Mouse (Mus musculus): Measurements from ENCODE around the gene Mast4. TPM values are rescaled to one million over a fixed set of nuclear protein-coding genes. Genes with fewer than 3 reads are reported as not detected.

Mast4 gene
- total RNA-seq, 2 experiments from 2014 or later = 80.4 to 89.0 TPM

DNA sequence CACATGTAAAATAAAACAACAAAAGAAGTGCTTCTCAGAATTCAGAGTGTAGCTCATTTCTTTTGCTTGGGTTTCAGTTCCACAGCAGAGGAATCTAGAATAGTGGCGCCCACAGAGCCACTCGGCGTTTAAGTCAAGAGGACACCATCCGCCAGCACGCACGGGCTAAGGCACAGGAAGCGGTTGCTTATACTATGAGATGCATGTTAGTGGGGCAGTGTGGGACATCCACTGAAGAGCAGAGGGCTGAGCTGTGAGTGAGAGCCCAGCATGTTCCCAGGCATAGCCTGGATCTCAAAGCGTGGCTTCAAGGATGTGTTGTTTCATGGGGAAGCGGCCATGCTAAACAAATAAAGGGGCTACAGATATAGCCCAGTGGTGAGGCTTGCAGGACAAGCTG, 214.6 kb downstream of the Mast4 start:
- no peak for DNase-seq

DNA sequence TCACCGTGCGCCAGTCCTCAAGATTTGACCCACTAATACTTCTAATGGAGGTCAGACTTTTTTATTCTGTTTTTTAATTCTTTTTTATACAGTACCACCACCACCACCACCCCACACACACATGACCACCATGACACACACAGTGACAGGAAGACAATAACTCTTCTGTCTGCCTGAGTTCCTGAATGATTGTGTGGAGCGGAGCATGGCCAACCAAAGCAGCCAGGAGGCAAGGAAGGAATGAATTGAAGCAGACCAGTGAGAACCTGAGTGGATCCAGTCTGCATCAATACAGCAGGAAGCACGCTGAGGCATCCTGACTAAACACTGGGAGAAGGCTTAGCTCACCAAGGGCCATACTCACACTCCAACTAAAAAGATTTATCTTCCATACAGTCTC, 219.2 kb downstream of the Mast4 start:
- DNase-seq = no peak

DNA sequence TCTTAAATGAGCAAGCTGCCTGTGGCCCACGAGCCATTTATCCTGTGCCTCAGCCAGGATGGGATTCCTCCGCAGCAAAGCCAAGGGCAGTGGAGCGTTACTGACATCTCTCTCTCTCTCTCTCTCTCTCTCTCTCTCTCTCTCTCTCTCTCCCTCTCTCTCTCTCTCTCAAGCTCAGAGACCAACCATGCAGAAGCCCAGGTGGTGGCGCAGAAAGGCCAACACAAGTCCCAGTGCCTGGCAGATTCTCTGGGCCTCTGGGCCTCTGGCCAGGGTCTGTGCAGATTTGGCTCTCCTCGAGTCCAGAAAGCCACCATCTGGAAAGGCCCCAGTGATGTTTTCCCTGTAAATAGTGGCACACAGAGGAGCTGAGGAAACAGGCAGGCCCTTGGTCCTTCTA, 220.0 kb downstream of the Mast4 start:
- DNase-seq = peak; percentile 87

DNA sequence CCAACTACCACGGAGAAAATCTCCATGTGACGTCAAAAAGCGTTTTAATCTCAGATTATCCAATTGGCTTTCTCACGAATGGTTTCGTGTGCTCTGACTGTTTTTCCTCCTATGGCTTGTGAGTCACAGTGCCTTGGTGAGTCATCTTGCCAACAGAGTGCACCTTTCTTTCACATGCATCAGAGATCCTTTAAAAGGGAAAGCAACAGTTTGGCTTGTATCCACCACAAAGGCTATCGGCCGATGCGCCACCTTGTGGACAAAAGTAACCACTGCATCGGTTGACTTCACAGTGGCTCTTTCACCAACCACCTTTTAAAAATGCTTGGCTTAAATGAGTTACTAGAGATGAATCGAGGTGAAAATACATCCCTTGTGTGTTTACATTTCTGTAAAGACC, 224.4 kb downstream of the Mast4 start:
- peak; percentile 86 for DNase-seq

DNA sequence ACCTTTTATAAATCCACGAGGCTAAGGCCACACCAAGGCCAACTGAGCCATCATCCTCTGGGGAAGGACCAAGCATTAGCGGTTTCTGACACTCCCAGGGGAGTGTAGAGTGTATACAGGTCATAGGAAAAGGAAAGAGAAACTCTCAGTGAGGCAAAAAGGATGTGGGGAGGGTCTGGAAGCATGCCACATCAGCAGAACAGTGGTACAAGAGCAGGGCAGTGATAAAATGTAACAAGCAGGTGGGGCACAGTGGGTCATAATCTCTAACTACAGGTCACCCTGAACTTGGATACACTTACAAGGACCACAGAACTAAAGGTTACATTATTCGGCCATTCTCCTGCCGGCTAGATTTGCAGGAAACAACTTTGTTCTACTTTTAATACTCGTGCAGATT, 226.9 kb downstream of the Mast4 start:
- no peak for DNase-seq

DNA sequence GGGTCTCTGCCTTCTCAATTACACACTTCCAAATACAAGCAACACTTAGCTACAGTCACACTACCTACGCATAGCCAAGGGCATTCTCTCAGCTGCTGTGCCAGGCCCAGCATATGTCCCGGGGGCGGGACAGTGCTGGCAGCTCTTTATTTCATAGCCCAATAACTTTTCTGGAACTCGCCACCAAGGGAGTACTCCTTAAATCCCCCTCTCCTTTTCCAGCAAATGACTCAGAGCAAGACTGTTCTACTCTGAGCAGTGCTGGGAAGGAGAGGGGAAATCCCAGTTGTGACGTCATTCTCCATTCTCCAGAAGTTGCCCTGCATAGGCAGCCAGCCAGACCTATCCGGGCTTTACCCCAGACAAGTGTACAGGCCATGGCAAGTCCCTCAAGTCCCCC, 231.7 kb downstream of the Mast4 start:
- DNase-seq = peak; percentile 47

DNA sequence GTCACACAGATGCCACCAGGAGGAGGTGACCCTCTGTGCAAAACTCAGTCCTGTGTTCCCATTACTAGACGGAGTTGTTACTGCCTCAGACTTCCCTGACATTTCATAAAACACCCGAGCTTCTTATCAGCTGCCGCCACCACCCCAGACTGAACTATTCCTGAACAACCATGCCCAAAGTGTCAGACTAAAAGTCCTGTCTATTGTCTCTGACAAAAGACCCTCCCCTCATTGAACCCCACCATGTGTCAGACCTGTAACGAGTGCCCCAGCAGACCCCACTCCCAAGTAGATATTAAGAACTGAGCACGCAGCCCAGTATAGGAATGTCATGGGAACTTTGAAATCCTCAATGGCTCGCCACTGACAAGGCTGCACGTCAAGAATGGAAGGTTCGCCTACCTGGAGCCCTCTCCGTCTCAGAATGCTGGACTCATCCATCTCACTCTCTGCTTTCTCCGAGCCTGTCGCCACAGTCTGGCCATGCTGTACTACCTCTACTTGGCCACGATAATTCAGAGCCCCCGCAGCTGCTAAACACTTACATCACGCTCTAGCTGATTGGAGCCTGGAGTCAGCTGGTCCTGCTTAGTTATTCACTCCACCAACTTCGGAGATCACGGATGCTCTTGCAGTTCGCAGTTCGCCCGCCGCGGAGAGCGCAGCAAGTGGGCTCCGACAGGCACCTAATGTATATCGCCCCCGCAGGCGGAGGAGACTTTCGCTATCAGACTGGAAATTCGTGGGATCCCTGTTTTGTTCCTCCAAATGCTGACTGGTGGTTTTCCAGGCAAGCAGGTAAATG, 237.7 kb downstream of the Mast4 start:
- peak; percentile 83 for DNase-seq

DNA sequence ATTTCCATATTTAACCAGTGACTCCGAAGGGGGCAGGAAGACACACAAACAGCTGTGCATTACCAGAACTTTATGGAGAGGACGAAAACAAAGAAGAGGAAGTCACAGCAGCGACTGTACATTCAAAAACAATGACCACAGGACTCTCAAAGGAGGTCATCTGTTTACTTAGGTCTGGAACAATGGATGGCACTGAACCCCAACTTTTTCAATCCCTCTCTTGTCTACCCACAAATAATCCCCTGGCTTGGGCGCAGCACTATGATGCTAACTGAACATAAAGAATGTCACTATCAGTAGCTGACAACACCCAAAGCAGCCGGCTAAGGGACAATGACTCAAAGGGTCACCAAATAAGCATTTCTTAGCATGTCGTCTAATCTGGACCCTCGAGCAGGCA, 238.8 kb downstream of the Mast4 start:
- DNase-seq = no peak

DNA sequence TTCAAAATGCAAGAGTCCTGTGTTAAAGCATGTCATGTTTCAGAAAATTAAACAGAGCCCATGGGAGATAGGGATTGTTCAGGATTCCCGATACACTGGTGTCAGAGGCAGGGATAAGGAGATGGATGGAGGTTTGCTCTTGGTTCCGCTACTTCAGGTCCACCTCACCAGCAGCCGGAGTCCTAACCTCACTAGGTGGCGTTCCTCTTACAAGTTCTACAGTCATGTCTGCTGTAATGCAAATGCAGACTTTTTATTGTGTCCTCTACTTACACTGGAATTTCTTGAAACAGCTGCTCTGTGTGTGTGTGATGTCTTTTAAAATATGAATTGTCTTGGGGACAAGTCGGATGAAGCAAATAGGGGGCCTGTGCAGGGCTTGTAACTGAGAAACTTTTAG, 239.7 kb downstream of the Mast4 start:
- DNase-seq = no peak

DNA sequence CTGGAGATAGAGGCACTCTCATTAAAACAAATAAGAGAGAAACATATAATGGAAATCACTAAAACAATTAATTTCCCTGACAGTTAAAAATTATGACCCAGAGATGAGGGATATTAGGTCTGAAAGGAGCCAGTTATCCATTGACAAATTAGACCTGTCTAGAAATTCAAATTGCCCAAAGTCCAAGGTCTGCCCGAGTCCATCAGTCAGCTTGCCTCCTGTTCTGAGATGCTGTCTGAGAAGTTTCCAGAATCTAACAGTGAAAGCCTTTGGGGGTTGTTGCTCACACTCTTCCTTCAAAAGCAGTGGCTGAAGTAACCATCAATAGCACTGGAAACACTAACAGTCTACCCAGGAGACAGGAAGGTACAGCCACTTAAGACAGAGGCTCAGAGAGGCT, 240.6 kb downstream of the Mast4 start:
- no peak for DNase-seq

DNA sequence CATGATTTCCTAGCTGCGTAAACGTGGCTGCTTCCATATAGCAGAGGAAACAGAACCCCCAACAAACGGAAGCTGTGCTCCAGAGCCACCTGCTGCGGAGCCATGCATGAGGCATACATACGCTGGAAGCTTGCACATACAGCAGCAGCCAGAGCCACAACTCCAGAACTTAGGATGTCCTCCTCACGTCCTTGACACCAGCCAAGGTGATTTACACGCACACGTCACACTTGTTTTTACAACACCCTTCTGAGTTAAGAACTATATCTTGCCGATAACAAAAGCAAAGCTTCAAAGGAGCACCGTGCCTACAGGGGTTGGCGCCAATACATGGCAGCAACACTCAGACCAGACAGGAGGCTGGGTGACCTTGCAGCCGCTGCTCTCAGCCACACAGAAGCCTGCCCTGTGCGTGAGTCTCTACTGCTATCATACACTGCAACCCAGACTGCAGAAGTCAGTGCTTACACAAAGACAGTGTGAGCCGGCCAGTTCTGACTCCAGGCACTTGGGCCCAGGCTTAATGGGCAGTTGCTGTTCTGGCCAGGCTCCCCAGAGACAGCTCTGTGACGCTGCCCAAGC, 248.7 kb downstream of the Mast4 start:
- DNase-seq = peak; percentile 54

DNA sequence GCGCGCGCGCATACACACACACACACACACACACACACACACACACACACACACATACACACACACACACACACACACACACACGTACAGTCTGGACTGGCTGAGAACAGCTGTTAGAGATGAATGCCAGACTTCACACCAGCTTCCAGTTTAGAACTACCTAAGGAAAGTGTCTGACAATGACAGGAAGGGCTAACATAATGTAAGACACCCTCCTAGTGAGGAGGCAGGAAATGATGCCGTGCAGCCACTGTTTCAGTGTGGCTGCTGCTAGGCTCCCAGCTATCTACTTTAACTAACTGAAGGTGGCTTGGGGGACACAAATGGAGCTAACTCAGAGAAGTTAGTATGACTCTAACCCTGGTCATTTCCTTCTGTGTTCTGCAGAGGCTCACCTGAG, 251.4 kb downstream of the Mast4 start:
- DNase-seq = peak; percentile 40

DNA sequence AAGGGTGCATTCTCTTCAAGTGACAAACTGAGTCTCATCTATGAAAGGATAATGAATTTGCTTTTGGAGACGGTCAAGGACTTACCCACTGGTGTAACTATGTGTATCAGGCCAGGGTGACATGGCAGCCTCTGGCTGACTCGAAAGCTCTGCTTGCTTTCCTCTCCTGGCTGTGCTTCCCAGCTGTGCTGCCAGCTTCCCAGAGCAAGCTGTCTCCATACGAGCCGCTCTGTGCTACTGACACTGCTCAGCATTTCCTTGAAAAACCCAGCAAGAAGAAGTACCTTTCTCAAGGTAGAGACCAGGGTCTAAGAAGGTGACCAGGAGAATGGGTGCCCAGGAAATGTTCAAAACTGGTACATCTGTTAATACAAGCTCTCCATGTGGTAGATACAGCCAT, 254.5 kb downstream of the Mast4 start:
- no peak for DNase-seq

DNA sequence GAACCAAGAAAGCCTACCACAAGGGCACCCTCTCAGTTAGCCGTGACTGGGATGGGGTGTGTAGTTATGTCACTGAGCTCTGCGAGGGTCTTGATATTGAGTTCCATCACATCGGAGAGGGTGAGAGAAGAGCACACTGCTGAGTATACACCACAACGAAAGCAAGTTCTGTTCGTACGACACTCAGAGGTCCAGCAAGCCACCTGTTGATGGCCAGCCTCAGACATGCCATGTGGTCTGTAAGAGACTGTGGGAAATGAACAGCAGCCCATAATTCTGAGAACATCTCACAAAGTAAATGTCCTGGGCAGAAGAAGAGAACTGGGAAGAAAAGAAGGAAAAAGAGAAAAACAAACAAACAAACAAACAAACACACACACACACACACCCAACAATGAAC, 255.5 kb downstream of the Mast4 start:
- no peak for DNase-seq

DNA sequence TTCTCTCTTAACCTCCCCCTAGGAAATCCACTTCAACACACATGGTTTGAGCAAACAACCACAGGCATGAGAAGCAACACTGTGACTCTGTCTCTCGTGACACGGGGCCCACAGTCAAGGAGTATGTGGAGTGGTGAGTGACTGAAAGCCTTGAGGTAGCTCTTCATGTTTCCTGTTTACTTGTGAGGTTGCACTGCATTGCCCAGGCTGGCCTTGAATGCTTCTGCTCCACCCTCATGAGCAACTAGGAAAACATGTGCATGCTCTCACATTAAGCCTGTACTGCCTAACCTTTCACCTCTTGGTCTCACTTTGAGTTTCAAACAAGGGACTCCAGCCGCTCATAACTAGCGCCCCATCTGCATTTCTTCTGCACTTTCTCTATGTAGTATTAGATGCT, 260.8 kb downstream of the Mast4 start:
- no peak for DNase-seq

DNA sequence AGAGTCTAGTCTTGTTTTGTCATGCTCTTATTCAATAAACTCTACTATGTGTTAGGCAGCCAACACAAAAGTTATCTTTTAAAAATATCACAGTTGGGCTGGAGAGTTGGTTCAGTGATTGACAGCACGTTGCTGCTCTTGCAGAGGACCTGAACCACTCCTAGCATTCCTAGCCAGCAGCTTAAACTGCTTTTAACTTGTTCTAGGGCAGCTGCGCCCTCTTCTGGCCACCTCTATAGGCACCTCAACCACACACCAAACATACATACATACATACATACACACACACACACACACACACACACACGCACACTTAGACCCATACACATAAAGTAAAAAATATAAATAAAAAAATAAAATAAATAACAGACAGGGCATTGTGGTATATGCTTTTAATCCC, 262.5 kb downstream of the Mast4 start:
- no peak for DNase-seq

DNA sequence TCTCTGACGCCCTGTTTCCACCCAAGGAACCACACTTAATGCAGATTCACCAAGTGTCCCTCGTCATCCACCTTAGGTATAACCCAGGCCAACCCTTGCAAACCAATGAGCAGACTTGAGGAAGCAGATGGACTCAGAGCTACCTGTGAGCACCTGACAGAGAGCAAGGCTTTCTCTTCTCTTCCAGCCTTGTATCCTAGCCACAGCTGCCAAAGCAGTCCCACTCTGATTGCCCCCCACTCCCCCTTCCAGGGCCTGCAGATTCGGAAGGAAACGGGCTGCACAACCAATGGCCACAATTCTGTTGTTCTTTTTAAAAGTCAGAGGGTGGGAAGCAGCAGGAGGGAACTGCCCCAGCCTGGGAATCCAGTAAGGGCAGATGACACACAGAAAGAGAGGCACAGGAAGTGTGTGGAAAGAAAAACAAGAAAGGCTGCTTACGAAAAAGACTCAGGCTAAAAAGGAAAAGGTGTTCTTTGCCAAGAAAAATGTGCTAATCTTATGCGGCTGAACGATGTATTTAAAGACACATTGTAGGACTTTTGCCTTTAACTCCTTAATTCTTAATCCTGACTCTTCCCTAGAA, 266.6 kb downstream of the Mast4 start:
- peak; percentile 25 for DNase-seq

DNA sequence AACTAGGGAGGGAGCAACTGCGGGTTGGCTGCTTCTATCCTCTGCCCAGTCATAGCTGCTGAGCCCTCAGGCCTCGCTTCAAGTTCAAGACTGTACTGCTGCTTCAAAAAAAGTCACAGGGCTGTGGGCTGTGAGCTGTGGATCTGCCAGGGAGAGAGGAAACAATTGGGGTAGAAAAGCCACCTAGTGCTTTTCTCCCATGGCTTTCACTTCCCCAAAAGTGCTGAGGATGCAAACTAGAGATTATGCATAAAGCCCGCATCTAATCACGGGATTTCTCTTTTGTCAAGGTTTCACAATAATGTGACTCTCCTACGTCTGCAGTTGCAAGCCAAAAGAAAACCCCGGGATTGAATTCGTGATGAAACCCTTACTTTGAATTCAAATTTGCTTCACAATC, 268.9 kb downstream of the Mast4 start:
- no peak for DNase-seq

DNA sequence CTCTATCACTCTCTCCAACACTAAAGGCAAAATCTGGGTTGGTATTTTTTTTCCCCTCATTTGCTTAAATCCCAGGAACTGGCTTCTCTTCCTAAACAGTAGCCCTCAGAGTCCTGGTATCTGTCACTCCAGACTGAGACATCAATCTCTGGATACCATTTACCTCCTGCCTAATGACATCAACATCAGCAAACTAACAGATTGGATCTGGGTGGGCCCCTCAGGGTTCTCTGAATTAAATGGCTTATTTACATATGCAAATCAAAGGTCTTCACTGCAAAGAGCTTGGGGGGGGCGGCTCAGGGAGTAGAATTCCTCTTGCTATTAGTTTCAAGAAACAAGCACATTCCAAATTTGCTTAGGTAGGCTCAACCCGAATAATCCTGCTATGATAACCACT, 272.6 kb downstream of the Mast4 start:
- DNase-seq = no peak

DNA sequence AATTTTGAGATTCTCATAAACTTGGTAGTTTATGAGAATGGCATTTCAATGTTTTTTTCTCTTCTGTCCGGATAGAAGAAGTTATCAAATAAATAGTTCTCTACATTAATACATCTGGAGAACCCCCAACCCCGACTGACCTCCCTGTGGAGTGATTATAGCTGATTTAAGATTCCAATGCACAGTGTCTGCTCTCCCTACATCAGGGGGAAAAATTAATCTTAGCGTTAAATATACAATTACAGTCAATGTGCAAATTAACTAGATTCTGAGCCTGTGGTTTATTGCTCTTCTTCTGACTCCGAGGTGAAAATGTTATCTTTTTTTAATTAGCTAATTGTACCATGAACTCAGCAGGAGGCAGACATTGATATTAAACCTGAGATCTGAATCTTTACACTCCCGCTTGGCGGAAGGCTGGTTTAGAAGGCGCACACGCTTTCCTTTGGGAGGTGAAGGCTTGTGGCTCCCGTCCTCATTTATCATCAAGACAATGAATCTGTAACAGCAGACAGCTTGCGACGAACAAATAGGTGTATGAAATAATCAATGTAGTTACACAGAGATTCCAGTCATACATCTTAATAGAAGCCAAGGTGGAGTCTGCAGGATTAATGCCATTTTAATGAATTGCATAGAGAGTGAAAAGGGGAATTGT, 274.2 kb downstream of the Mast4 start:
- no peak for DNase-seq

DNA sequence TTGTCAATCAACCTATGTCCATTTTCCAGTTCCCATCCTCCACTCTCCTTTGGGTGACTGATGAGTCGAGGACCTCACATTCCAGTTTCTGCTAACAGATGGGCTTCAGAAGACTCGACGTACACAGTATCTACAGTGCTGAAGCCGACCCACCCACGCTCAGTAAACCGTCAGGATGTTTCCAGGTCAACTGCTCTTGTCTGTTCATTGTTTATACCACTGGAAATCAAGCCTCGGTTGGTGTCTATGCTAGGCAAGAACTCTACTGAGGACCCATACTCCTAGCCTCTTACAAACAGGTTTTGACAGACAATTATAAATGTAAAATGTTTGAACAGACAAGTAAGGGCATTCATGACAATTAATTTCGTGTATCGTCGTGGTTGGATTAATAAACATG, 277.8 kb downstream of the Mast4 start:
- DNase-seq = no peak

DNA sequence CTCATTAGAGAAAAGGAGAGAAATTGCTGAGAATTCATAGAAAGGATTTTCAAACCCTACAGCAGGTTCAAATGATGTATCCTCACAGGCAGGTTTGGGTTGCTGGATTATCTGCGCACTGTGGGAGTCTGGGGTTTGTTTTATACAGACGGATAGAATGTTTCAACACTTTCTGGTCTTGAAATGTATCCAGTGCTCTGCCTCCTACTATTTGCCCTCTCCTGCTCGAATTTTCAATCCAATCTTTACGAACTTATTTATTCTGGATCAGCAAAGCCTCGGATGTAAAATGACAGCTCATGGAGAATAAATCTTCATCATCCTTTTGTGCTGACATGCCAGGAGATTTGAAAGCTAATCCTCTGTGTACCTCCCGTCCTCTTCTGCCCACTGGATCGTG, 281.6 kb downstream of the Mast4 start:
- no peak for DNase-seq

DNA sequence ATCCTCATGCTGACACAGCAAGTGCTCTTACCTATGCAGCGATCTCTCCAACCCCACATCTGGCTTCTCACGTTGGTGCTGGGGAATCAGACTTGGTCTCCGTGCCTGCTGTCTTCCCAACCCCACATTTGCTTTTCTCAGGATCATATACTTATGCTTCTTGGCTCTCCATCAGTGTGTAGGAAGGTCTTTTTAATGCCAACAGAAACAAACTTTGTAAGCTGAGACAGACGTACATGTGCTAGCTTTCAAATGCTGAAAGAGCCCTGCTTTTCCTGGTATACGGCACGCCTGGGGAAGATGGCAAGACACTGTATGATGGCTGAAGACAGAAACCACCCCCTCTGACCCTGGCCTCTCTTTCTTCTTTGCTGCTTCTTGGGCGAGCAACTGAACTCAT, 285.3 kb downstream of the Mast4 start:
- DNase-seq = no peak

DNA sequence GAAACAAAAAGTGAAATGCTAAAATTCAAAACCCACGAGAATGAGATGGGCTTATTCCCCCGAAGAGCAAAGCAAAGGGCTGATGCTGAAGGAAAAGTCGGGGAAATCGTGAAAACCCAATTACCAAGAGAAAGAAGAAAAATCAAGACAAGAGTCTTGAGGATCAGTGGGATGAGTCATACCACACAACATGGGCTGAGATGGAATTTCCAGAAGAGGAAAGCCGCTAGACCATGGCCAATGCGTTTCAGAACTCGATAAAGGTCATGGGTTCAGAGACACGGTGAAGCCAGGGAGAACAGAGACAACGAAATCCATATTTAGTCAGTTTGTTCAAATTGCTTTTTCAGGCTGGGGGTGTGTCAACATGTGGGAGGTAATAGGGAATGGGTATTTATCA, 290.6 kb downstream of the Mast4 start:
- DNase-seq = no peak
